Mouse (Mus musculus): ENCODE data around the gene Etv2.

GRCm38 (mm10) chr7:30585170-30585569 lies 50.5 kb downstream of the Etv2 start:
- TF ChIP-seq POLR2A (IDR thresholded peaks at IDR 0.05; ENCODE audit: control insufficient read depth, low read depth, low read length) (no peak), CTCF (IDR thresholded peaks at IDR 0.05; ENCODE audit: control insufficient read depth, insufficient read depth, insufficient replicate concordance, low read depth, low read length) (no peak)
